Mouse (Mus musculus) G1E (cell line): ENCODE measurements around the gene Rnf39. TPM values are rescaled to one million over a fixed set of nuclear protein-coding genes. Genes with fewer than 3 reads are reported as not detected.

Experiments
- ATAC-seq: 2 replicates; pipeline ENCODE4 v1.8.0; 2016; ENCODE audit warnings: mild to moderate bottlenecking; ENCODE audit not compliant: insufficient number of reproducible peaks, poor library complexity, low FRiP score, severe bottlenecking; ENCODE audit errors: extremely low read depth
- DNase-seq: peaks from one replicate; pipeline ENCODE4 v3.0.0; 2012; ENCODE audit warnings: low spot score
- H3K27me3 ChIP-seq: 2 replicates; pipeline ENCODE4 v1.6.1; 2012; ENCODE audit warnings: mild to moderate bottlenecking, low read length, inconsistent platforms; ENCODE audit not compliant: insufficient read depth
- H3K36me3 ChIP-seq: replicated peaks from 2 replicates; pipeline ENCODE3; 2012; ENCODE audit warnings: mild to moderate bottlenecking, inconsistent platforms
- H3K4me1 ChIP-seq: 2 replicates; pipeline ENCODE4 v1.6.1; 2012; ENCODE audit warnings: low read depth, low read length, inconsistent platforms, mixed read lengths; ENCODE audit not compliant: insufficient read depth
- H3K4me3 ChIP-seq: 2 replicates; pipeline ENCODE4 v1.5.1; 2012; ENCODE audit warnings: low read depth, mild to moderate bottlenecking, inconsistent platforms, low read length, moderate library complexity, mixed read lengths
- H3K9me3 ChIP-seq: replicated peaks from 2 replicates; pipeline ENCODE4 v1.6.1; 2012; ENCODE audit warnings: inconsistent platforms
- CTCF ChIP-seq: IDR thresholded peaks from 2 replicates; pipeline ENCODE4 v1.5.1; 2012; ENCODE audit warnings: low read depth, low read length, inconsistent platforms, mixed read lengths
- GATA1 ChIP-seq: IDR thresholded peaks from 2 replicates; pipeline ENCODE4 v1.6.1; 2012; ENCODE audit warnings: borderline replicate concordance, low read length, inconsistent platforms, mixed read lengths
- GATA2 ChIP-seq: IDR thresholded peaks from 2 replicates; pipeline ENCODE4 v1.6.1; 2012; ENCODE audit warnings: low read depth, low read length, inconsistent platforms, borderline replicate concordance
- POLR2AphosphoS5 ChIP-seq: IDR thresholded peaks from 2 replicates; pipeline ENCODE4 v1.6.1; 2012; ENCODE audit warnings: low read depth, low read length, inconsistent platforms; ENCODE audit not compliant: insufficient replicate concordance
- TAL1 ChIP-seq: conservative IDR thresholded peaks from 2 replicates; pipeline ENCODE4 v1.6.1; 2012; ENCODE audit warnings: low read depth, low read length, inconsistent platforms, mixed read lengths
- polyA plus RNA-seq: library from polyadenylated mRNA; stranded (reverse); fragments of >175 nt; gene quantifications from 2 replicates; pipeline ENCODE4 v1.2.3, GENCODE M21; 2012
- total RNA-seq, 2 experiments: library from RNA; stranded (forward) in 1 of 2; stranded (reverse) in 1 of 2; fragments of 200-1000 nt in 1 of 2; fragments of >200 nt in 1 of 2; fragmentation: Nextera tagmentation in 1 of 2; gene quantifications; 2 replicates each; pipeline ENCODE4 v1.2.3; 2014 to 2017

The Rnf39 gene
- total and polyA plus RNA-seq, 3 experiments, result not detected

GRCm38 (mm10) chr17:36900691-36901090, 42.0 kb upstream of the Rnf39 start:
- TF ChIP-seq POLR2AphosphoS5 (no peak), TAL1 (no peak), CTCF (no peak), GATA2 (no peak), GATA1 (no peak)
- H3K36me3 ChIP-seq, result no peaks in the 10 kb centered on the region
- DNase-seq (no peak), ATAC-seq (no peak)
- H3K27me3 ChIP-seq, result peaks cover 11% of the 10 kb centered on the region
- H3K4me3 ChIP-seq, result no peak overlapping the region
- no peaks in the 10 kb centered on the region for H3K4me1 ChIP-seq
- no peaks in the 10 kb centered on the region for H3K9me3 ChIP-seq

GRCm38 (mm10) chr17:36903651-36904050, 39.1 kb upstream of the Rnf39 start:
- Histone ChIP-seq H3K9me3 (no peaks in the 10 kb centered on the region), H3K36me3 (no peaks in the 10 kb centered on the region), H3K27me3 (peaks cover 3% of the 10 kb centered on the region), H3K4me1 (no peaks in the 10 kb centered on the region), H3K4me3 (no peak overlapping the region)
- DNase-seq (no peak), ATAC-seq (no peak)
- TF ChIP-seq POLR2AphosphoS5 (no peak), GATA2 (no peak), TAL1 (no peak), GATA1 (no peak), CTCF (no peak)

GRCm38 (mm10) chr17:36908235-36908634, 34.5 kb upstream of the Rnf39 start:
- Histone ChIP-seq H3K4me1 (no peaks in the 10 kb centered on the region), H3K36me3 (no peaks in the 10 kb centered on the region), H3K4me3 (no peak overlapping the region), H3K27me3 (no peaks in the 10 kb centered on the region; the same call in none of the 2 replicates), H3K9me3 (no peaks in the 10 kb centered on the region)
- no peak for DNase-seq
- ATAC-seq, result no peak
- no peak for TF ChIP-seq TAL1
- no peak for TF ChIP-seq GATA2
- TF ChIP-seq GATA1, result no peak

- Histone ChIP-seq H3K9me3 (no peaks in the 10 kb centered on the region), H3K36me3 (no peaks in the 10 kb centered on the region), H3K4me1 (no peaks in the 10 kb centered on the region), H3K4me3 (no peak overlapping the region), H3K27me3 (no peaks in the 10 kb centered on the region; the same call in none of the 2 replicates)
- ATAC-seq, result no peak
- TF ChIP-seq GATA2 (no peak), POLR2AphosphoS5 (no peak), CTCF (no peak), TAL1 (no peak), GATA1 (no peak)
- DNase-seq, result no peak
These were observed 32.9 kb upstream of the Rnf39 start for GRCm38 (mm10) chr17:36909802-36910201.

- DNase-seq (no peak), ATAC-seq (no peak)
- no peaks in the 10 kb centered on the region for H3K4me1 ChIP-seq
- no peaks in the 10 kb centered on the region for H3K36me3 ChIP-seq
- H3K9me3 ChIP-seq, result no peaks in the 10 kb centered on the region
- H3K4me3 ChIP-seq, result no peak overlapping the region
- TF ChIP-seq GATA1, result no peak
- no peak for TF ChIP-seq CTCF
- TF ChIP-seq GATA2, result no peak
- TF ChIP-seq POLR2AphosphoS5, result no peak
- no peak for TF ChIP-seq TAL1
- no peaks in the 10 kb centered on the region; the same call in none of the 2 replicates for H3K27me3 ChIP-seq
These were observed 30.7 kb upstream of the Rnf39 start for GRCm38 (mm10) chr17:36912031-36912430.

- peak; percentile 44 for DNase-seq
- no peaks in the 10 kb centered on the region for H3K36me3 ChIP-seq
- H3K4me1 ChIP-seq, result no peaks in the 10 kb centered on the region
- no peaks in the 10 kb centered on the region for H3K9me3 ChIP-seq
- no peak overlapping the region for H3K4me3 ChIP-seq
- peak; percentile 49; the same call in 1 of the 2 replicates for TF ChIP-seq CTCF
- TF ChIP-seq POLR2AphosphoS5, result no peak
- ATAC-seq, result no peak
- H3K27me3 ChIP-seq, result no peaks in the 10 kb centered on the region; the same call in 1 of the 2 replicates
These were observed 28.6 kb upstream of the Rnf39 start for GRCm38 (mm10) chr17:36914108-36914507.

GRCm38 (mm10) chr17:36915076-36915475, 27.6 kb upstream of the Rnf39 start:
- H3K36me3 ChIP-seq, result no peaks in the 10 kb centered on the region
- H3K4me1 ChIP-seq, result peaks cover under 1% of the 10 kb centered on the region; the same call in 1 of the 2 replicates
- no peaks in the 10 kb centered on the region for H3K27me3 ChIP-seq
- ATAC-seq (no peak; the same call in 1 of the 2 replicates), DNase-seq (no peak)
- H3K9me3 ChIP-seq, result no peaks in the 10 kb centered on the region
- no peak overlapping the region for H3K4me3 ChIP-seq
- TF ChIP-seq POLR2AphosphoS5 (no peak), CTCF (peak; percentile 47; the same call in 1 of the 2 replicates), GATA2 (no peak)
